Mouse (Mus musculus) liver, adult (tissue): ENCODE measurements at regions not wholly inside any gene's neighbourhood (a gene's known extent, or its start where the extent isn't known, plus 50 kb on each side); places are given as distances from the start of the nearest gene placed in this dataset.

ENCODE experiments used
- GATA4 ChIP-seq: IDR thresholded peaks from 2 replicates; pipeline ENCODE4 v1.6.1; 2014; ENCODE audit warnings: mild to moderate bottlenecking, low read length; ENCODE audit not compliant: insufficient replicate concordance

DNA sequence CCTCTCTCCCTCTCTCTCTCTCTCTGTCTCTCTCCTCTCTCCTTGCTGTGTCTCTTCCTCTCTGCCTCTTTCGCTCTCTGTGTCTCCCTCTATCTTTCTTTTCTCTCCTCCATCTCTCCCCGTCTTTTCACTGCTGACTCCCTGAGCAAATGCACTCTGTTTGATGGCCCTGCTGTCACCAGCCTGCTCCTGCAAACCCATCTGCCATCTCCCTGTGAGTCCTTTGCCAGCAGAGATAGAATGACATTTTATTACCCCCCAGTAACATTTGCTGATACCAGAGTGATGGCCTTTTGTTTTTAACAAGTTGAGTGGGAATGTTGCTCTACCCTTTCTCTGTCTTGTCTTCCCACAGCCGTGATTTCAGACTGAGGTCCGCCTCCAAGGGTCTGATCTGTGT, 436.6 kb downstream of the Tmem132b start:
- no peak for TF ChIP-seq GATA4

DNA sequence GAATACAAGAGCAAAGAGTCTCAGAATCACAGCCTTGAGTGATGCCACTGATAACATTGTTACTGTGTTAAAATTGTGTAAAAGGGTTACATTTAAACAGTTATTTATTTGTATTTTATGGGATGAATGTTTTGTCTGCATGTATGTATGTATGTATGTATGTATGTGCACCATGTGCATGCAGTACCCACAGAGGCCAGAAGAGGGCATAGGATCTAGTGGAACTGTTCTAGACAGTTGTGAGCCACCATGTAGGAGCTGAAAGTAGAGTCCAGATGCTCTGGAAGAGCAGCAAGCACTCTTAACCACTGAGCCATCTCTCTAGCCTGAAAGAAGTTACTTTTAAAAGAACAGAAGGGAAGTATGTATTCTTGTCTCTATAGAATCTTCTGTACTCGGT, 442.5 kb downstream of the Tmem132b start:
- TF ChIP-seq GATA4, result no peak

GRCm38 (mm10) chr5:125979801-125980200, 448.2 kb downstream of the Tmem132b start:
- TF ChIP-seq GATA4, result no peak

GRCm38 (mm10) chr5:125985356-125985755, 453.8 kb downstream of the Tmem132b start:
- no peak for TF ChIP-seq GATA4

DNA sequence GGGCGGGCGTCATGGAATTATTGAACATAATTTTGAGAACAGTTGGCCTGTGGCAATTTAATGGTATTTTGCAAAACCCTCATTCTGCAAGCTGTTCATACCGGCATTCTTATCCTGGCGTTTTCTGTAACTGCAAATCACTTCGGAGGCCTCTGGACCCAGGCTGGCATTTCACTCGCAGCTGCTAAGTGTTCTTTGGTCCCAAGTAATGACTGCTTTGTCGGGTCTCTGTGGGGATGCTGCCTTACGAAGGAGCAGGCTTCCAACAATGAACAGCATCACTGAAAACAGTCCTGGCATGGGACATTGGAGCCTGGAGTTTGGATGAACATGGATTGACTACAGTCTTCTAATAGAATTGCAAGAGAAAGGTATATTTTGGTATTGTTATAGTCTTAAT, 465.6 kb downstream of the Tmem132b start:
- no peak for TF ChIP-seq GATA4

- no peak for TF ChIP-seq GATA4
These were observed 476.3 kb downstream of the Tmem132b start for GRCm38 (mm10) chr5:126007871-126008270.

DNA sequence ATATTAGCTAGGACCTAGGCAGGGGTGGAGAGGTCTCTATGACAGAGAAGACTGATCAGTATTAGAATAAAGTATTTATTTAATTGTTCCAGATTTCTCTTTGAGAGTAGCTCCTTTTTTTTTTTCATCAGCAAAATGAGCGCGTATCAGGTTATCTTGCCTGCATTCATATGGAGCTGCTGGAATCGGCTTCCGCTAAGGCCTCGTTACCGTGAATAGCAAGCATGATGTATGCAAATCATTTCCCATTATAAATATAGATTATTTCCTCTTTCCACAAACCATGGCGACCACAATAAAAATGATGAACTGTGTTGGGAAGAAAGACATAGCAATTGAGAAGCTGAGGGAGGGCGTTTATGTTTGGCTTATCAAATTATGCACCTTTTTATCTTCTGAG, 476.7 kb downstream of the Tmem132b start:
- no peak for TF ChIP-seq GATA4

GRCm38 (mm10) chr5:126019781-126020180, 488.2 kb downstream of the Tmem132b start:
- no peak for TF ChIP-seq GATA4

DNA sequence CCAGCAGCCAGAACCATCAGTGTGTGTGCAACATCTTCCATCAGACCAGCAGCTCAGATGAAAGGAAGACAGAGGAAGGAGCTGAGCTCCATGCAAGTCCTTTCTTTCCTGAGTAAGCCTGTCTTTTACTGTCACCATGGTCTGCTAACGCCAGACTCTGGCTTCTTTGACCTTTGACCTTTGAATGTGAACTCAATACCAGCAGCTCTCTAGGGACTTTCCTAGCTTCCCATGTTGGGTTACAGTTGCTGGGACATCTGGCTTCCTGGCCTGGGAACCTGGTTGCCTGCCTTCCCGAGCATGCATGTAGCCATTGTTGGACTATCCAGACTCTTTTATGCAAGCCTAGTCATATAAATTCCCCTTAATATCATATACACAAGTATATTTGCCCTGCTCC, 492.3 kb downstream of the Tmem132b start:
- TF ChIP-seq GATA4, result no peak

- TF ChIP-seq GATA4, result no peak
These were observed 503.3 kb downstream of the Tmem132b start for GRCm38 (mm10) chr5:126034846-126035245.

GRCm38 (mm10) chr5:126036686-126037085, 505.1 kb downstream of the Tmem132b start:
- TF ChIP-seq GATA4, result no peak

DNA sequence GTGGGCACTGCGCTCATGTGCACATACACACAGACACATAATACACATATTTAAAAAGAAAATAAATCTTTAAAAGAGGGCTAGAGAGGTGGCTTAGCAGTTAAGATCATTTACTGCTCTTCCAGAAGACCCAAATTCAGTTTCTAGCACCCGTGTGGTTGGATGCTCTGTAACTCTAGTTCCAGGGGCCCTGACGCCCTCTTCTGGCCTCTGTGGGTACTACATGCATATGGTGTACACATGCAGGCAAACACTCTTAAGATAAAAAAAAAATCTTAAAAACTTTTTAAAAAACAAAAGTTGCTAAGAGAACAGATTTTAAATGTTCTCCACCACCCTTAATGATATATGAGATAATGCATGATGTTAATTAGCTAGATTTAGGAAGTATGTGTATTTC, 514.2 kb downstream of the Tmem132b start:
- TF ChIP-seq GATA4, result no peak

DNA sequence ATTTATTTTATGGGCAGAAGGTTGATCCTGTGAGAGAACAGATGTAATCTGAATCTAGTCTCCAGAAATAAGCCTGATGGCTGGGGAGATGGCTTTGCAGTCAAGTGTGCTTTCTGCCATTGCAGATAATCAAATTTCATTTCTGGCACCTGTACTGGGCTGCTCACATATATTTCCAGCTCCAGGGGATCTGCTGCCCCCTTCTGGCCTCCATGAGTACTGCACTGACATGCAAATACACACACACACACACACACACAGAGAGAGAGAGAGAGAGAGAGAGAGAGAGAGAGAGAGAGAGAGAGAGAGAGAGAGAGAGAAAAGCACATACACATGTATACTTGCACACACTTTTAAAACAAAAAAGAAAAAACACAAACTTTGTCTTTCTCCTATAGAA, 532.1 kb downstream of the Tmem132b start:
- no peak for TF ChIP-seq GATA4

GRCm38 (mm10) chr5:126079281-126079838, 547.8 kb downstream of the Tmem132b start:
- TF ChIP-seq GATA4, result no peak

DNA sequence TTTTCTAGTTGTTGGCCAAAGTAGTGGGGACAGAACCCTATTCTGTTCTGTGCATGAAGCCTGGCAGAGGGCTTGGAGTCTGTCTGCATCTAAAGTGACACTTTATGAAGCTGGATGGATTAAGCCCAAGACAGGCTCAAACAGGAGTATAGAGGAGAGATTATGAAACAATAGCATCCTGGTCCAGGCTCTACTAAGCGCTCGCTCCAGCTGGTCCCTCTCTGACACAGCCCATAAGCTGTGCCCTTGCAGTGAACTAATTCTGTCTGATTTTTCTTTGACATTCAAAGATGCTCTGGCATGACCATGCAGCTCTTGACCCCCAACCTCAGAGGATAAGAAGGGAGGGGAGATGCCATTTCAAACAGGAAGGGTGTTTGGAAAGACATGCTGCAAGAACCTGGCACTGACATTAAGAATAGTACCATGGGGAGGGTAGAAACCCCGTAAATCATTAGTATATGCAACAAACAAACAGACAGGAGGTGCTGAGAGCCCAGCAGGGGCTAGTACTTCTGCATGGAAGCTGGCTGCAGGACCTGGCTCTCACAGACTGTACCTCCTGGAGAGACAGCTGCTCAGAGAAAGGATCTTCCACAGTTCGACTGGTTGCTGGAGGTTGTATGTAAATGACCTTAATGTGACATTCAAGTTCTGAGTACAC, 556.8 kb downstream of the Tmem132b start:
- no peak for TF ChIP-seq GATA4

- no peak for TF ChIP-seq GATA4
These were observed 561.6 kb downstream of the Tmem132b start for GRCm38 (mm10) chr5:126093196-126093595.
